Mouse (Mus musculus): ENCODE measurements around the gene Crim1. TPM values are rescaled to one million over a fixed set of nuclear protein-coding genes. Genes with fewer than 3 reads are reported as not detected.

Gene Crim1
- polyA plus RNA-seq, 1 experiment from 2014 or later, result 2.9 TPM

DNA sequence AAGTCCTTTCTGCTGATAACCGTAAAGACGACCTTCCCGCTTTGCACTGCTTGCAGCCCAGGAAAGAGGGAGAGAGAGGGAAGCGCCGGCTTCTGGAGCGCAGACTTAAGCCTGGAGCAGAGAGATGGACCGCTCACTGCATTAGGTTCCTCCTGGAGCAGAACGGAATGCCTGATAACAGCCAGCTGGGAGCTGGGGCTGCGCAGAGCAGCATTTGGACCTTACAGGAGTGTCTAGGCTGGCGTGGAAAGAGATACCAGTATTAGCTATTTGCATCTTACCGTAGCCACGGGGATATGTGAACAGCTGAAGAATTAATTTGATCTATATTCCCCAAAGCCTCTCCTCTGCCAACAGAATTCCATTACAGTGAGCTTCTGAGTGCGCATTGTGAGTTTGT lies 32.7 kb downstream of the Crim1 start:
- ATAC-seq (replicated peaks; ENCODE audit: insufficient number of reproducible peaks, low FRiP score, low TSS enrichment), result no peak
- Histone ChIP-seq H3K36me3 (ENCODE audit: control insufficient read depth, insufficient read depth, low read length) (no peaks in the 10 kb centered on the region), H3K9ac (ENCODE audit: low read depth, low read length) (no peak overlapping the region), H3K4me2 (peak overlapping the region; percentile 9; the same call in 1 of the 2 replicates), H3K4me3 (ENCODE audit: low read depth, low read length) (no peak overlapping the region), H3K27me3 (ENCODE audit: control insufficient read depth, insufficient read depth, low read length) (no peaks in the 10 kb centered on the region; the same call in 1 of the 2 replicates), H3K9me3 (replicated peaks; ENCODE audit: control insufficient read depth, low read length) (no peaks in the 10 kb centered on the region), H3K4me1 (ENCODE audit: control insufficient read depth, insufficient read depth, low read length) (0 out of 2 replicates have a peak, but pooled peaks cover 4% of the 10 kb centered on the region), H3K27ac (ENCODE audit: low read depth, low read length) (no peak overlapping the region)
- WGBS (ENCODE audit: insufficient replicate concordance), result 50% methylated on average over 13 of the region's 13 CpGs

DNA sequence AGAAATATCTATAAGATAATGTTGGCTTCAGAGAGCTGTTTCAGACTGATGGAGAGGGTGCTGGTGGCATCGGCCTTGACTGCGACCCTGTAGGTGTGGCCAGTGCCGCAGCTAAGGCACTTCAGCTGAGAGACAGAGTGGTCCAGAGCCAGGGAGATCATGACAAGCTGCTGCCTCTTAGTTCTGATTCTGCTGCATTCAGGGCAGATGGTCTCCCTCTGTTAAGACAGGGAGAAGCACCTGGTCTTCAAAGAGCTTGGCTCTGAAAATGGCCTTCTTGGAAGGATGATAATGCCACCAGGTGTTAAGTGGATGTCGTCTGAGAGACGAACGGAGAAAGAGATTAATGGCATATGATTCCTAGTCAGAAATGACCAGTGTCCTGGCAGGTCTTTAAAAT lies 33.8 kb downstream of the Crim1 start:
- 84% methylated on average over 6 of the region's 6 CpGs for WGBS (ENCODE audit: insufficient replicate concordance)
- no peak overlapping the region for H3K9ac ChIP-seq (ENCODE audit: low read depth, low read length)
- no peak overlapping the region for H3K4me2 ChIP-seq
- no peaks in the 10 kb centered on the region for H3K9me3 ChIP-seq (replicated peaks; ENCODE audit: control insufficient read depth, low read length)
- no peaks in the 10 kb centered on the region for H3K36me3 ChIP-seq (ENCODE audit: control insufficient read depth, insufficient read depth, low read length)
- ATAC-seq (replicated peaks; ENCODE audit: insufficient number of reproducible peaks, low FRiP score, low TSS enrichment), result no peak
- H3K27me3 ChIP-seq (ENCODE audit: control insufficient read depth, insufficient read depth, low read length), result no peaks in the 10 kb centered on the region; the same call in 1 of the 2 replicates
- H3K27ac ChIP-seq (ENCODE audit: low read depth, low read length), result no peak overlapping the region
- H3K4me1 ChIP-seq (ENCODE audit: control insufficient read depth, insufficient read depth, low read length), result 0 out of 2 replicates have a peak, but pooled peaks cover 4% of the 10 kb centered on the region
- H3K4me3 ChIP-seq (ENCODE audit: low read depth, low read length), result no peak overlapping the region

DNA sequence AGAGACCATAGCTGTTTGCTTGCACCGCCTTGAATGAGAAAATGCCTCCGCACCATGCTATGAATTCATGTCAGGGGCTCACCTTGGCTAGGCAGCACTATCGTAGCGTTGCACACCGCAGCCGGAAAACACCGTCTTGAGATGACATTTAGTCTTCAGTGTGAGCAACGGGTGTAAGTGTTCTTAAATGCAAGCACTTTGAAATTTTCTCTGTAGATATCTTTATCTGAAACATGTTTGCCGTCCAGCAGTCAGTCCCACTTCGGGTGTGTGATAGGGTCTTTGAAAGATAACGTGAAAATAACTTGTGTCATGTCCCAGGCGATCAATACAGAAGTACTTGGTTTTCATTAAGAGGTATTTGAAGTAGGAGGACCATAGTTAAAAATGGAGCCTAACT lies 36.1 kb downstream of the Crim1 start:
- no peak for ATAC-seq (replicated peaks; ENCODE audit: insufficient number of reproducible peaks, low FRiP score, low TSS enrichment)
- no peak overlapping the region for H3K4me2 ChIP-seq
- H3K9ac ChIP-seq (ENCODE audit: low read depth, low read length), result no peak overlapping the region
- H3K27me3 ChIP-seq (ENCODE audit: control insufficient read depth, insufficient read depth, low read length), result no peaks in the 10 kb centered on the region; the same call in 1 of the 2 replicates
- no peaks in the 10 kb centered on the region for H3K36me3 ChIP-seq (ENCODE audit: control insufficient read depth, insufficient read depth, low read length)
- 0 out of 2 replicates have a peak, but pooled peaks cover 4% of the 10 kb centered on the region for H3K4me1 ChIP-seq (ENCODE audit: control insufficient read depth, insufficient read depth, low read length)
- H3K4me3 ChIP-seq (ENCODE audit: low read depth, low read length), result no peak overlapping the region
- H3K27ac ChIP-seq (ENCODE audit: low read depth, low read length), result no peak overlapping the region
- no peaks in the 10 kb centered on the region for H3K9me3 ChIP-seq (replicated peaks; ENCODE audit: control insufficient read depth, low read length)
- 55% methylated on average over 12 of the region's 12 CpGs for WGBS (ENCODE audit: insufficient replicate concordance)

DNA sequence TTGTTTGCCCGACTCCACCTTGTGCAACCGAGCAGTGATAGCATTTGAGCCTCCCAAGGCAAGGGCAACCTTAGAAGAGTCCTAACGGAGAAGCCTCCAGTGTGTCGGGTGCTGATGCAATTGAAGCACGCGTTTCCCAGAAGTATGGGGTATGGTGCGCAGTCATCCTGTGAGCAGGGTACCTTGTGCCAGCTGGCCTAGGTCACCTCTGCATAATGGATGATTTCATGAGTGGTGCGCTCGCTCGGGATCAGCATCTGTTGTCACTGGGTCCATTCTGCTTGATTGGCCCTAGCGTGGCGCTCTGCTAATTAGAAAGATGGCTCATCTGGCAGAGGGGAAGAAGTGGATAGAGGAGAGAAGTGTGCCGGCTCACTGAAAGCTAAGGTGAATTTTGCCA lies 37.9 kb downstream of the Crim1 start:
- no peak overlapping the region for H3K4me3 ChIP-seq (ENCODE audit: low read depth, low read length)
- H3K36me3 ChIP-seq (ENCODE audit: control insufficient read depth, insufficient read depth, low read length), result no peaks in the 10 kb centered on the region
- no peaks in the 10 kb centered on the region for H3K9me3 ChIP-seq (replicated peaks; ENCODE audit: control insufficient read depth, low read length)
- no peak for ATAC-seq (replicated peaks; ENCODE audit: insufficient number of reproducible peaks, low FRiP score, low TSS enrichment)
- 0 out of 2 replicates have a peak, but pooled peaks cover 9% of the 10 kb centered on the region for H3K4me1 ChIP-seq (ENCODE audit: control insufficient read depth, insufficient read depth, low read length)
- WGBS (ENCODE audit: insufficient replicate concordance), result 92% methylated on average over 13 of the region's 13 CpGs
- H3K9ac ChIP-seq (ENCODE audit: low read depth, low read length), result no peak overlapping the region
- no peak overlapping the region for H3K4me2 ChIP-seq
- no peak overlapping the region for H3K27ac ChIP-seq (ENCODE audit: low read depth, low read length)
- no peaks in the 10 kb centered on the region for H3K27me3 ChIP-seq (ENCODE audit: control insufficient read depth, insufficient read depth, low read length)

DNA sequence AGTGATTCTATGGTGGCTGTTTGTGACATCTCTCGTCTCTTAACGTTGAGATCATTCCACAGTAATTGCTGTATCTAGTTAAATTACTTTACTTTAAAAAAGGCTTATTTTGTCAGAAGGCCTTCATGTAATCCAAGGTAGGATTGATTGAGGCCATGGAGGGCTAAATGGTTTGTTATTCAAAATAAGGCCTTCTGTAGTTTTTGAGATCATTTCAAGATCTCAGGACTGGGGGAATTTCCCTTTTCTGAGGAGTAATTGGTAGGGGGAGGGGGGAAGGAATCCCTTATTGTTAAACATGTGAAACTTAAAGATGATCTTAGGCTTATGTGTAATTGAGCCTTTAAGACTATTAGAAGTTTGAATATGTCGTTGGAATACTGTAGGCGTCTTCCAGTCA lies 40.1 kb downstream of the Crim1 start:
- Histone ChIP-seq H3K9me3 (replicated peaks; ENCODE audit: control insufficient read depth, low read length) (no peaks in the 10 kb centered on the region), H3K4me1 (ENCODE audit: control insufficient read depth, insufficient read depth, low read length) (0 out of 2 replicates have a peak, but pooled peaks cover 9% of the 10 kb centered on the region), H3K36me3 (ENCODE audit: control insufficient read depth, insufficient read depth, low read length) (no peaks in the 10 kb centered on the region), H3K4me3 (ENCODE audit: low read depth, low read length) (no peak overlapping the region), H3K27ac (ENCODE audit: low read depth, low read length) (no peak overlapping the region), H3K4me2 (no peak overlapping the region), H3K9ac (ENCODE audit: low read depth, low read length) (no peak overlapping the region), H3K27me3 (ENCODE audit: control insufficient read depth, insufficient read depth, low read length) (no peaks in the 10 kb centered on the region)
- WGBS (ENCODE audit: insufficient replicate concordance), result 93% methylated on average over 4 of the region's 4 CpGs
- no peak for ATAC-seq (replicated peaks; ENCODE audit: insufficient number of reproducible peaks, low FRiP score, low TSS enrichment)

DNA sequence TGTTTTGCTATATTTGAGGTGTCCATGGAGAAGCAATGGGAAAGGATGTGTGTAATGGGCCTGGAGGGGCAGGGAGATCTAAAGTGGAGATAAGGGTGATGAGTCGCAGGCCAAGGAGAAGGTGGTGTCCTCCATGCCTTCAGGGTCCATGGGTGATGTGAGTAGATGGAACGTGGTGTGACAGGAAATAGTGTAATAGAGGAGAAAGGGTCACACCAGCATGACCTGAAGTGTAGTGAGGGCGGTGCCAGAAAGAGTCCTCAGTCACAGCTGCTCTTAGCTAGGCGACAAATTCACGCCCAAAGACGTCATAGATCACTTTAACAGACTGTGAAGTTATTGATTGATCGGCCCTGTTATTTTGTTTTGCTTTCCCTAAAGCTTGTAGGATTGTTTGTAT lies 41.2 kb downstream of the Crim1 start:
- H3K4me1 ChIP-seq (ENCODE audit: control insufficient read depth, insufficient read depth, low read length), result 0 out of 2 replicates have a peak, but pooled peaks cover 10% of the 10 kb centered on the region
- no peak overlapping the region for H3K4me2 ChIP-seq
- no peaks in the 10 kb centered on the region for H3K9me3 ChIP-seq (replicated peaks; ENCODE audit: control insufficient read depth, low read length)
- ATAC-seq (replicated peaks; ENCODE audit: insufficient number of reproducible peaks, low FRiP score, low TSS enrichment), result no peak
- H3K27me3 ChIP-seq (ENCODE audit: control insufficient read depth, insufficient read depth, low read length), result no peaks in the 10 kb centered on the region
- H3K36me3 ChIP-seq (ENCODE audit: control insufficient read depth, insufficient read depth, low read length), result no peaks in the 10 kb centered on the region
- 38% methylated on average over 7 of the region's 7 CpGs for WGBS (ENCODE audit: insufficient replicate concordance)
- H3K4me3 ChIP-seq (ENCODE audit: low read depth, low read length), result no peak overlapping the region
- H3K9ac ChIP-seq (ENCODE audit: low read depth, low read length), result no peak overlapping the region
- no peak overlapping the region for H3K27ac ChIP-seq (ENCODE audit: low read depth, low read length)

DNA sequence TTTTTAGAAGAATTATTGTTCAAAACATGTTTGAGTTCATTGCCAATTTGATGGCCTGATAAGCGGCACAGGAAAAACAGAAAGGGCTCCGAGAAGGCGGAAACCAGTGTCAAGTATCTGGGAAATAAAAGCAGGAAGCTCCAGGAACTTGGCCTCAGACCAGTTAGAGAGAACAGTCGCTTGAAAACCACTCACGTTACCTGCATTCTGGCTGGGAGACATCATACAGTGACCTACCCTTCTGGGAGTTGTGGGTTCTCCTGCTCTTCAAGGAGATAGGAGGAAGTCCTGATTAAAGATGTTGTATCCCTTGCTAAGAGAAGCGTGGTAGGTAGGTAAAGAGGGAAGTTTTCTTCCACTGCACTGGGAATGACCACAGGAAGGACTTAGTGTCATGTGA lies 44.7 kb downstream of the Crim1 start:
- Histone ChIP-seq H3K4me2 (no peak overlapping the region), H3K27me3 (ENCODE audit: control insufficient read depth, insufficient read depth, low read length) (no peaks in the 10 kb centered on the region), H3K9me3 (replicated peaks; ENCODE audit: control insufficient read depth, low read length) (no peaks in the 10 kb centered on the region), H3K4me1 (ENCODE audit: control insufficient read depth, insufficient read depth, low read length) (peaks cover 21% of the 10 kb centered on the region), H3K9ac (ENCODE audit: low read depth, low read length) (no peak overlapping the region), H3K27ac (ENCODE audit: low read depth, low read length) (no peak overlapping the region), H3K36me3 (ENCODE audit: control insufficient read depth, insufficient read depth, low read length) (no peaks in the 10 kb centered on the region), H3K4me3 (ENCODE audit: low read depth, low read length) (no peak overlapping the region)
- WGBS (ENCODE audit: insufficient replicate concordance), result 53% methylated on average over 6 of the region's 6 CpGs
- no peak for ATAC-seq (replicated peaks; ENCODE audit: insufficient number of reproducible peaks, low FRiP score, low TSS enrichment)

DNA sequence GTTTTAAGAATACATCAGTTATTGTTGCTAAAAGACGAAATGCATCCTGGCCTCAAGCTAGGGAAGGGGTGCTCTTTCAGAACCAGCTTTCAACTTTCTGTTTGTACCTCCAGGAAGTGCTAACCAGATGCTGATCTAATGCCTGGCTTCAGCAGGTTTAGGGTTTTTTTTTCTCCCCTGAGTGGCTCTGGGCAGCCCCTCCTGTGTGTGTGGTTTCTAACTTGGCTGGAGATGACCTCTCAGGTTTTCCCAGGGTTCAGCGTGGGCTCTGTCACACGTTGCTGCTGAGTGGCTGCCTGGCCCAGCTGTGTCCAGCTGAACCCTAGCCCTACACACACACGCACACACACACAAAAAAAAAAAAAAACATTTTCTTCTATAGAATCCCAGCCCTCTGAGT lies 45.4 kb downstream of the Crim1 start:
- Histone ChIP-seq H3K4me3 (ENCODE audit: low read depth, low read length) (no peak overlapping the region), H3K9me3 (replicated peaks; ENCODE audit: control insufficient read depth, low read length) (no peaks in the 10 kb centered on the region), H3K4me1 (ENCODE audit: control insufficient read depth, insufficient read depth, low read length) (peaks cover 21% of the 10 kb centered on the region), H3K4me2 (no peak overlapping the region), H3K9ac (ENCODE audit: low read depth, low read length) (no peak overlapping the region), H3K27me3 (ENCODE audit: control insufficient read depth, insufficient read depth, low read length) (no peaks in the 10 kb centered on the region), H3K36me3 (ENCODE audit: control insufficient read depth, insufficient read depth, low read length) (no peaks in the 10 kb centered on the region), H3K27ac (ENCODE audit: low read depth, low read length) (no peak overlapping the region)
- 51% methylated on average over 4 of the region's 4 CpGs for WGBS (ENCODE audit: insufficient replicate concordance)
- ATAC-seq (replicated peaks; ENCODE audit: insufficient number of reproducible peaks, low FRiP score, low TSS enrichment), result no peak

DNA sequence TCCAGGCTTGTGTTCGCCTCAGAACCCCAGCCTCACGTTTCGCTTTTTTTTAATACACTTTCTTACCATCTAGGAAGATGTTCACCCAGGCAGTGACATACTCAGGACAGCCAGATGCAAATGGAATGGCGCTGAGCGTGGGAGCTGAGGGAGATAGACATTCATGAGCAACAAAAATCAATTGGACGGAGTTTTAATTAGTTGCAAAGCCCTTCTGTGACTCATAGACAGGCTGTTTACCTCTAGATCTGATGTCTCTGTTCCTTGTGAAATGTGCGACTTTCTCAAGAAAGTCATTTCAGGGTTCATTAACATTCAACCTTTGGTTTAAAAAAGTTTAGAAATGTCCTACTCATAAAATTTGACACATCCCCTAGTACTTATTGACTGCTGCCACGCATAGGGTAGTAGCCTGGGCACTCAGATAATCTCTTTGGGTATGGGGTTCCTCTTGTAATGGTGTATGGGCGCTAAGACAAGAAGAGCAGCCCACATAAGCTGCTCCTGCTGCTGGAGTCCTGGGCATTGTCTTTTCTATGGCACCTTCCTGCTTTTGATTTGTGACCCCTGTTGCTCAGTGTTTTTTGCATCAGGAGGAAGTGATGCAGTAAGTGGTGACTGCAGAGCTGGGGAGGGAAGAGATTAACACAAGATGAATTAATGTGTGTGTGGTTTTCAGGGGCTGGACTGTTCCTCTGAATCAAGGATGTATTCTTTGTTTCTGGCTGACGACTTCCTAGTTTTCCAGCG lies 46.8 kb downstream of the Crim1 start:
- Histone ChIP-seq H3K27me3 (ENCODE audit: control insufficient read depth, insufficient read depth, low read length) (no peaks in the 10 kb centered on the region), H3K36me3 (ENCODE audit: control insufficient read depth, insufficient read depth, low read length) (no peaks in the 10 kb centered on the region), H3K4me3 (ENCODE audit: low read depth, low read length) (no peak overlapping the region), H3K4me1 (ENCODE audit: control insufficient read depth, insufficient read depth, low read length) (peaks cover 20% of the 10 kb centered on the region), H3K9me3 (replicated peaks; ENCODE audit: control insufficient read depth, low read length) (no peaks in the 10 kb centered on the region), H3K9ac (ENCODE audit: low read depth, low read length) (no peak overlapping the region), H3K27ac (ENCODE audit: low read depth, low read length) (no peak overlapping the region), H3K4me2 (no peak overlapping the region)
- ATAC-seq (replicated peaks; ENCODE audit: insufficient number of reproducible peaks, low FRiP score, low TSS enrichment), result no peak
- 65% methylated on average over 11 of the region's 11 CpGs for WGBS (ENCODE audit: insufficient replicate concordance)
